Mouse (Mus musculus) liver, adult 2 months (tissue): Measurements from ENCODE around the gene Ncstn.

Experiments
- CTCF ChIP-seq: fragments of 200-500 bp; IDR thresholded peaks from 2 replicates; pipeline ENCODE4 v1.5.1; 2011; ENCODE audit warnings: low read depth, low read length, control low read depth
- POLR2A ChIP-seq: fragments of 200-500 bp; IDR thresholded peaks from 2 replicates; pipeline ENCODE4 v1.6.1; 2011; ENCODE audit warnings: low read length, control low read depth; ENCODE audit not compliant: insufficient read depth; ENCODE audit errors: extremely low read depth

GRCm38 (mm10) chr1:172061217-172061616, 21.4 kb downstream of the Ncstn start:
- TF ChIP-seq CTCF (no peak), POLR2A (no peak)
